Mouse (Mus musculus) hindbrain, embryonic 11.5 days (tissue): ENCODE measurements around the gene Tnpo2. TPM values are rescaled to one million over a fixed set of nuclear protein-coding genes. Genes with fewer than 3 reads are reported as not detected.

ENCODE experiments used
- ATAC-seq: fragments of 200-750 bp; cut with Nextera tagmentation; 2 replicates; pipeline ENCODE4 v1.8.0; 2017; ENCODE audit warnings: mild to moderate bottlenecking, moderate TSS enrichment, moderate library complexity; ENCODE audit not compliant: low FRiP score
- DNase-seq: peaks from one replicate; pipeline ENCODE4 v3.0.0-alpha.2; 2015; ENCODE audit warnings: low spot score
- H3K27ac ChIP-seq: fragments of 300-500 bp; sonication (generic); 2 replicates; pipeline ENCODE4 v1.5.1; 2014; ENCODE audit warnings: mild to moderate bottlenecking, low read depth, low read length
- H3K27me3 ChIP-seq: fragments of 300-500 bp; sonication (generic); 2 replicates; pipeline ENCODE4 v1.6.1; 2014; ENCODE audit warnings: mild to moderate bottlenecking, low read length, moderate library complexity, mixed read lengths; ENCODE audit not compliant: control insufficient read depth, insufficient read depth
- H3K36me3 ChIP-seq: fragments of 300-500 bp; sonication (generic); 2 replicates; pipeline ENCODE4 v1.6.1; 2014; ENCODE audit warnings: mild to moderate bottlenecking, low read length, moderate library complexity, mixed read lengths; ENCODE audit not compliant: control insufficient read depth, insufficient read depth
- H3K4me1 ChIP-seq: fragments of 300-500 bp; sonication (generic); replicated peaks from 2 replicates; pipeline ENCODE4 v1.6.1; 2014; ENCODE audit warnings: low read length, mixed read lengths; ENCODE audit not compliant: control insufficient read depth, insufficient read depth
- H3K4me2 ChIP-seq: fragments of 300-500 bp; sonication (generic); replicated peaks from 2 replicates; pipeline ENCODE4 v1.6.1; 2014; ENCODE audit warnings: mild to moderate bottlenecking, low read depth, low read length
- H3K4me3 ChIP-seq: fragments of 300-500 bp; sonication (generic); 2 replicates; pipeline ENCODE4 v1.5.1; 2014; ENCODE audit warnings: low read depth, low read length
- H3K9ac ChIP-seq: fragments of 300-500 bp; sonication (generic); 2 replicates; pipeline ENCODE4 v1.6.1; 2014; ENCODE audit warnings: low read depth, low read length
- H3K9me3 ChIP-seq: fragments of 300-500 bp; sonication (generic); 2 replicates; pipeline ENCODE4 v1.6.1; 2016; ENCODE audit warnings: low read length; ENCODE audit not compliant: control insufficient read depth
- WGBS: fragments of 180-500 bp; shearing (Covaris S2); extraction: QIAGEN DNeasy Blood & Tissue Kit; methylation state at CpG from one replicate; pipeline ENCODE4 v1.1.7; 2014; 5-methylcytosine and 5-hydroxymethylcytosine counted together
- polyA plus RNA-seq: library from polyadenylated mRNA; unstranded; fragments of >200 nt; fragmentation: Nextera tagmentation; extraction: Ambion mirVana; gene quantifications from 2 replicates; pipeline ENCODE4 v1.2.1, GENCODE M21; 2014

Tnpo2 gene
- polyA plus RNA-seq: 18.8 and 24.6 TPM in 2 replicates

DNA sequence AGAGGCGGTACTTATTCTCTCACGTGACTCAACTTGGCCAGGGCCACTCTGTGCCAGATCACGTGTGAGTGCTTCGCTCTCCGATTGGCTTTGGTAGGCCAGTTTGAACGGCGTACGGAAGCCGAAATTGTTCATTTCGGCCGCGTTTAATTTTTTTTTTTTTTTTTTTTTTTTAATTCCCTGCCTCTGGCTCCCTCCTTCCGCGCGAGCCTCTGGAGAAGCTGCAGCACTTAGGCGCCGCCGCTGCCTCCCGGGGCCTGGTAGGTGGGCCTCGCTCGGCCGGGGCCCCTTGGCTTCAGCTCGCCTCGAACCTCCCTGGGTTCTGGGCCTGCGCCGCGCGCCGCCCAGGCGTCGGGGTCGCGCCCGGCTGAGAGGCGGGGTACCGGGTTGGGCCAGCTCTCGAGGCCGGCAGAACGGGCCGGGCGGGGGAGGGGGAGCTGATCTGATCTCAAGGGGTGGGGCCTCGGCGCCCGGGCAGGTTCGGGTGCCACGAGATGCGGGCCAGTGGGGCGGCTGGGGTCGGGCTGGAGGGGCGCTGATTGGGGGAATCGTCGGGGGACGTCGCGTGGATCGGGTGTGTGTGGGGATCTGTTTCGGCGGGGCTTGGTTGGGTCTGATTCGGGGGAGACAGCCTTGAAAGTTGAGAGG, at the start of gene Tnpo2:
Gene Tnpo2, plus strand, starts transcription at position 198 of the 648 bp plus-strand sequence.
- Histone ChIP-seq H3K9ac (peak within 1 kb of the TSS; percentile 89), H3K9me3 (no peaks in the 10 kb centered on the region), H3K4me1 (peaks cover 6% of the 10 kb centered on the region; the same call in 1 of the 2 replicates), H3K4me2 (peak within 1 kb of the TSS; percentile 92), H3K4me3 (peak within 1 kb of the TSS; percentile 79), H3K27me3 (no peaks in the 10 kb centered on the region), H3K27ac (peak within 1 kb of the TSS; percentile 88), H3K36me3 (no peaks in the 10 kb centered on the region)
- DNase-seq (peak; percentile 89), ATAC-seq (peak; percentile 92)
- under 1% methylated on average over 47 of the region's 59 CpGs for WGBS

DNA sequence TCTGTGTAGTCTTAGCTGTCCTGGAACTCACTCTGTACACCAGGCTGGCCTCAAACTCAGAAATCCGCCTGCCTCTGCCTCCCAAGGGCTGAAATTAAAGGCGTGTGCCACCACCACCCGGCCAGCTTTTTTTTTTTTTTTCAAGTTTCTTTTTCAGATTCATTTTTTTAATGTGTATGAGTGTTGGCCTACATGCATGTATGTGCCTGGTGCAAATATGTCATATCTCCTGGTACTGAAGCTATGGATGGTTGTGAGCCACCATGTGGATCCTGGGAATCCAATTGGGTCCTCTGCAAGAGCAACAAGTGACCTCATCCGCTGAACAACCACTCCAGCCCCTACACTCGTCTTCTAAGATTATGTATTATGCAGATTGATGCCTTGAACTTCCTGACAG, 49.3 kb upstream of the Tnpo2 start:
- no peak for ATAC-seq
- Histone ChIP-seq H3K4me3 (no peak overlapping the region), H3K9ac (no peak overlapping the region), H3K27me3 (peaks cover 21% of the 10 kb centered on the region), H3K9me3 (no peaks in the 10 kb centered on the region), H3K36me3 (no peaks in the 10 kb centered on the region), H3K27ac (no peak overlapping the region), H3K4me1 (peaks cover 16% of the 10 kb centered on the region), H3K4me2 (no peak overlapping the region)
- DNase-seq: no peak
- 83% methylated on average over 5 of the region's 5 CpGs for WGBS

GRCm38 (mm10) chr8:84987903-84988302, 48.8 kb upstream of the Tnpo2 start:
- no peak overlapping the region for H3K4me2 ChIP-seq
- no peaks in the 10 kb centered on the region for H3K36me3 ChIP-seq
- no peak overlapping the region for H3K27ac ChIP-seq
- H3K4me3 ChIP-seq: no peak overlapping the region
- H3K4me1 ChIP-seq: peaks cover 16% of the 10 kb centered on the region
- no peak overlapping the region for H3K9ac ChIP-seq
- peaks cover 21% of the 10 kb centered on the region for H3K27me3 ChIP-seq
- 69% methylated on average over 2 of the region's 2 CpGs for WGBS
- DNase-seq (no peak), ATAC-seq (no peak)
- no peaks in the 10 kb centered on the region for H3K9me3 ChIP-seq

DNA sequence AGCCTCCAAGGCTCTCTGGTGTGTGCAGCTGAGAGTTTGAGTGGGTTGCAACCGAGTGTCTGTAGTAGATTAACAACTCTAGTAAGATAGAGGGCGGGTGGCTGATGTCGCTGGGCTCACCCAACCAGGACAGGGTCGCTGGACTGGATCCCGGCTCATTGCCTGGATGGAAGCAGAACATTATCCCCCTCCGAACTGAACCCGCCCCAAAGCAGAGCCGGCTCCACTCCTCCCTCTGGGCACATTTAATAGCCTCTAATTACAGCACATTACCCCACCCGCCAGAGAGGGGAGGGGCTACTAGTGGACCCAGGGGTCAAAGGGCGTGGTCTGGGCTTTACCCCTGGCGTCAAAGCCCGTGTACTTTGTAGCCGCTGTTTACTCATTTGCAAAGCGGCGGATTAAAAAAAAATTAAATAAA, 47.4 kb upstream of the Tnpo2 start:
- DNase-seq: no peak
- Histone ChIP-seq H3K4me2 (no peak overlapping the region), H3K27me3 (peaks cover 19% of the 10 kb centered on the region), H3K36me3 (no peaks in the 10 kb centered on the region), H3K9ac (no peak overlapping the region), H3K4me3 (no peak overlapping the region), H3K27ac (no peak overlapping the region), H3K9me3 (no peaks in the 10 kb centered on the region), H3K4me1 (peaks cover 16% of the 10 kb centered on the region)
- 18% methylated on average over 15 of the region's 15 CpGs for WGBS
- ATAC-seq: no peak

- H3K9me3 ChIP-seq: no peaks in the 10 kb centered on the region
- H3K36me3 ChIP-seq: no peaks in the 10 kb centered on the region
- H3K9ac ChIP-seq: peak overlapping the region; percentile 53
- 0% methylated on average over 15 of the region's 15 CpGs for WGBS
- H3K4me2 ChIP-seq: peak overlapping the region; percentile 61
- peaks cover 13% of the 10 kb centered on the region for H3K4me1 ChIP-seq
- no peak overlapping the region for H3K27ac ChIP-seq
- ATAC-seq (peak; percentile 71), DNase-seq (peak; percentile 97)
- peak overlapping the region; percentile 52 for H3K4me3 ChIP-seq
- H3K27me3 ChIP-seq: peaks cover 17% of the 10 kb centered on the region
Observed at GRCm38 (mm10) chr8:84989810-84990209, 46.9 kb upstream of the Tnpo2 start.

DNA sequence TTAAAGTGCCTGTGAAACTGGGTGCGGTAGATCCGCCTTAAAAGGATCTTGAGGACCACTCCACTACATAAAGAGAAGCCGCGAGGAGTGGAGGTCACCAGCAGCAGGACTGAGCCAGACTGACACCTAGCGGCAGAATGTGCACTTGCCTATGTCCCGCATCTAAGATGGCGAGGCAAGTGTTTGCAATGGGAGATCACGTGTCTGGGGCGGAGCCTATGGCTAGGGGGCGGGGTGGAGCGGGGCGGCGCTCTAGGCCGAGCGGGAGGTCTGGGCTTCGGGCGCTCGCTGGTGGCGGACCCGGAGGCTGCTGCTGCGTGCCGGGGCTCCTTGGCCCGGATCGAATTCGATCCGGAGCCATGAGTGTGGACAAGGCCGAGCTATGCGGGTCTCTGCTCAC, 46.4 kb upstream of the Tnpo2 start, which contains the start of gene Hook2:
Gene Hook2, plus strand, starts transcription at position 255 of the 400 bp plus-strand sequence.
- H3K9me3 ChIP-seq: no peaks in the 10 kb centered on the region
- under 1% methylated on average over 28 of the region's 28 CpGs for WGBS
- DNase-seq: peak; percentile 98
- H3K4me1 ChIP-seq: peaks cover 8% of the 10 kb centered on the region
- peak within 1 kb of the TSS; percentile 52 for H3K4me3 ChIP-seq
- H3K27me3 ChIP-seq: peaks cover 21% of the 10 kb centered on the region
- no peak within 1 kb of the TSS for H3K27ac ChIP-seq
- ATAC-seq: peak; percentile 94
- no peaks in the 10 kb centered on the region for H3K36me3 ChIP-seq
- H3K9ac ChIP-seq: peak within 1 kb of the TSS; percentile 76
- H3K4me2 ChIP-seq: peak within 1 kb of the TSS; percentile 84

- Histone ChIP-seq H3K4me1 (peaks cover 4% of the 10 kb centered on the region), H3K9me3 (no peaks in the 10 kb centered on the region), H3K4me3 (peak overlapping the region; percentile 52), H3K9ac (peak overlapping the region; percentile 76), H3K36me3 (no peaks in the 10 kb centered on the region), H3K4me2 (peak overlapping the region; percentile 84), H3K27me3 (peaks cover 25% of the 10 kb centered on the region), H3K27ac (no peak overlapping the region)
- peak; percentile 48 for DNase-seq
- WGBS: under 1% methylated on average over 15 of the region's 15 CpGs
- ATAC-seq: peak; percentile 64
Observed at GRCm38 (mm10) chr8:84990836-84991235, 45.9 kb upstream of the Tnpo2 start.

DNA sequence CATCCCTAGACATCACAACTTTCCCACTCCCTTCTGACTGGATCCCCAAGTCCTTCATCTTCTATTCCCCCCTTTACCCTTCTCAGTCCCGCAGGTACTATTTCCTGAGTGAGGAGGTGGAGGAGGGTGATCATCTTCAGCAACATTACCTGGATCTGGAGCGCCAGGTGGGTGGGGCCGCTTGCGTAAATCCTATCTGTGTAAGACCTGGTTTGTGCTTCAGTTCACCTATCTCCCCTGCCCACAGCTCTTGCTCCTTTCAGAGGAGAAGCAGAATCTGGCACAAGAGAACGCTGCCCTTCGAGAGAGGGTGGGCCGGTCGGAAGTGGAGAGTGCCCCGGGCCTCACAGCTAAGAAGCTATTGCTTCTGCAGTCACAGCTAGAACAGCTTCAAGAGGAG, 42.3 kb upstream of the Tnpo2 start:
- H3K27me3 ChIP-seq: peaks cover 10% of the 10 kb centered on the region

DNA sequence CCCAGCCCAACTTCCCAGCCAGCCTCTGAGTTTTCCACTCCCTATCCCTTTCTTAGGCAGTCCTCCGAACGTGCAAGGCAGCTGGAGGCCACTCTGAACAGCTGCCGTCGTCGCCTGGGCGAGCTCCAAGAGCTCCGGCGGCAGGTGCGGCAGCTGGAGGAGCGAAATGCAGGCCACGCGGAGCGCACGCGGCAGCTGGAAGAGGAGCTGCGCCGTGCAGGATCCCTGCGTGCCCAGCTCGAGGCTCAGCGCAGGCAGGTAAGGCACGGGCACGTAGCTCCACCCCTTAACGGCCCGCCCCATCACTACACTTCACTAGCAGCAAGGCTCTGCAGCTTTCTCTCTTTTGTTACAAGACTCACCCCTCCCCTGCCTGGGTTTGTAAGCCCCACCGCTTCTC, 41.0 kb upstream of the Tnpo2 start:
- H3K4me3 ChIP-seq: no peak overlapping the region
- WGBS: 24% methylated on average over 25 of the region's 25 CpGs
- no peaks in the 10 kb centered on the region for H3K9me3 ChIP-seq

More for the DNA sequence above, 42.3 kb upstream of the Tnpo2 start:
- H3K36me3 ChIP-seq: no peaks in the 10 kb centered on the region
- 98% methylated on average over 9 of the region's 9 CpGs for WGBS
- no peak overlapping the region for H3K9ac ChIP-seq
- H3K9me3 ChIP-seq: no peaks in the 10 kb centered on the region
- no peak overlapping the region for H3K27ac ChIP-seq
- peaks cover 7% of the 10 kb centered on the region for H3K4me1 ChIP-seq
- no peak overlapping the region for H3K4me3 ChIP-seq
- no peak overlapping the region for H3K4me2 ChIP-seq
- DNase-seq (no peak), ATAC-seq (no peak)

More for the DNA sequence above, 41.0 kb upstream of the Tnpo2 start:
- Histone ChIP-seq H3K4me2 (no peak overlapping the region), H3K9ac (0 out of 2 replicates have a peak overlapping the region, but pooled peaks have one; percentile 11), H3K27me3 (peaks cover 10% of the 10 kb centered on the region), H3K36me3 (no peaks in the 10 kb centered on the region), H3K27ac (no peak overlapping the region), H3K4me1 (peaks cover 6% of the 10 kb centered on the region)
- no peak for ATAC-seq
- peak; percentile 23 for DNase-seq
